Mouse (Mus musculus) liver, embryonic 11.5 days (tissue): Measurements from ENCODE around the gene Rab31. TPM values are rescaled to one million over a fixed set of nuclear protein-coding genes. Genes with fewer than 3 reads are reported as not detected.

ENCODE experiments used
- ATAC-seq: fragments of 200-750 bp; cut with Nextera tagmentation; replicated peaks from 2 replicates; pipeline ENCODE4 v1.8.0; 2017; ENCODE audit warnings: moderate number of reproducible peaks, mild to moderate bottlenecking, moderate TSS enrichment, moderate library complexity; ENCODE audit not compliant: low FRiP score
- DNase-seq: peaks from one replicate; pipeline ENCODE4 v3.0.0-alpha.2; 2017; ENCODE audit warnings: low spot score
- H3K27ac ChIP-seq: fragments of 300-500 bp; sonication (generic); 2 replicates; pipeline ENCODE4 v1.5.1; 2014; ENCODE audit warnings: mild to moderate bottlenecking, low read depth, low read length, control low read depth
- H3K27me3 ChIP-seq: fragments of 300-500 bp; sonication (generic); replicated peaks from 2 replicates; pipeline ENCODE4 v1.6.1; 2014; ENCODE audit warnings: low read length, mixed read lengths; ENCODE audit not compliant: control insufficient read depth, insufficient read depth
- H3K36me3 ChIP-seq: fragments of 300-500 bp; sonication (generic); 2 replicates; pipeline ENCODE4 v1.6.1; 2014; ENCODE audit warnings: mild to moderate bottlenecking, low read length, moderate library complexity, mixed read lengths; ENCODE audit not compliant: control insufficient read depth, insufficient read depth
- H3K4me1 ChIP-seq: fragments of 300-500 bp; sonication (generic); replicated peaks from 2 replicates; pipeline ENCODE4 v1.6.1; 2014; ENCODE audit warnings: low read length, mixed read lengths; ENCODE audit not compliant: control insufficient read depth, insufficient read depth
- H3K4me2 ChIP-seq: fragments of 300-500 bp; sonication (generic); 2 replicates; pipeline ENCODE4 v1.6.1; 2014; ENCODE audit warnings: mild to moderate bottlenecking, control low read depth, moderate library complexity
- H3K4me3 ChIP-seq: fragments of 300-500 bp; sonication (generic); 2 replicates; pipeline ENCODE4 v1.5.1; 2014; ENCODE audit warnings: low read depth, low read length, control low read depth
- H3K9ac ChIP-seq: fragments of 300-500 bp; sonication (generic); 2 replicates; pipeline ENCODE4 v1.6.1; 2014; ENCODE audit warnings: low read depth, low read length, control low read depth
- H3K9me3 ChIP-seq: fragments of 300-500 bp; sonication (generic); 2 replicates; pipeline ENCODE4 v1.6.1; 2016; ENCODE audit warnings: low read length, inconsistent platforms, mixed read lengths; ENCODE audit not compliant: control insufficient read depth
- WGBS: fragments of 180-500 bp; shearing (Covaris S2); extraction: QIAGEN DNeasy Blood & Tissue Kit; methylation state at CpG from one replicate; pipeline ENCODE4 v1.1.7; 2014; 5-methylcytosine and 5-hydroxymethylcytosine counted together
- polyA plus RNA-seq: library from polyadenylated mRNA; unstranded; fragments of >200 nt; fragmentation: Nextera tagmentation; extraction: Ambion mirVana; gene quantifications from 2 replicates; pipeline ENCODE4 v1.2.1, GENCODE M21; 2014

Rab31 gene
- polyA plus RNA-seq, 1 experiment from 2014 or later: 16.3 TPM

GRCm38 (mm10) chr17:65679806-65680446, 92.6 kb downstream of the Rab31 start:
- no peak overlapping the region for H3K27ac ChIP-seq
- H3K9ac ChIP-seq: no peak overlapping the region
- H3K4me2 ChIP-seq: no peak overlapping the region
- ATAC-seq (no peak), DNase-seq (no peak)
- 69% methylated on average over 14 of the region's 14 CpGs for WGBS
- H3K4me3 ChIP-seq: no peak overlapping the region
- no peaks in the 10 kb centered on the region for H3K9me3 ChIP-seq
- no peaks in the 10 kb centered on the region for H3K36me3 ChIP-seq
- H3K27me3 ChIP-seq: no peaks in the 10 kb centered on the region
- H3K4me1 ChIP-seq: peaks cover 3% of the 10 kb centered on the region

- WGBS: 59% methylated on average over 1 of the region's 1 CpGs
- no peaks in the 10 kb centered on the region for H3K27me3 ChIP-seq
- peaks cover 7% of the 10 kb centered on the region for H3K4me1 ChIP-seq
- H3K36me3 ChIP-seq: no peaks in the 10 kb centered on the region
- no peak overlapping the region for H3K9ac ChIP-seq
- H3K27ac ChIP-seq: no peak overlapping the region
- ATAC-seq: no peak
- no peak overlapping the region for H3K4me3 ChIP-seq
- no peaks in the 10 kb centered on the region for H3K9me3 ChIP-seq
- H3K4me2 ChIP-seq: no peak overlapping the region
- DNase-seq: no peak
Observed at GRCm38 (mm10) chr17:65677742-65678141, 94.8 kb downstream of the Rab31 start.

GRCm38 (mm10) chr17:65676536-65676935, 96.0 kb downstream of the Rab31 start:
- Histone ChIP-seq H3K9me3 (no peaks in the 10 kb centered on the region), H3K36me3 (no peaks in the 10 kb centered on the region), H3K4me2 (no peak overlapping the region), H3K27ac (no peak overlapping the region), H3K4me3 (no peak overlapping the region), H3K9ac (no peak overlapping the region), H3K4me1 (peaks cover 7% of the 10 kb centered on the region), H3K27me3 (no peaks in the 10 kb centered on the region)
- no peak for DNase-seq
- no peak for ATAC-seq
- WGBS: 89% methylated on average over 8 of the region's 8 CpGs

GRCm38 (mm10) chr17:65675985-65676384, 96.6 kb downstream of the Rab31 start:
- Histone ChIP-seq H3K9ac (no peak overlapping the region), H3K36me3 (no peaks in the 10 kb centered on the region), H3K27ac (no peak overlapping the region), H3K4me3 (no peak overlapping the region), H3K4me1 (peaks cover 7% of the 10 kb centered on the region), H3K9me3 (no peaks in the 10 kb centered on the region), H3K4me2 (no peak overlapping the region), H3K27me3 (no peaks in the 10 kb centered on the region)
- no peak for DNase-seq
- WGBS: 79% methylated on average over 3 of the region's 3 CpGs
- ATAC-seq: no peak

- Histone ChIP-seq H3K9me3 (no peaks in the 10 kb centered on the region), H3K4me2 (no peak overlapping the region; the same call in 1 of the 2 replicates), H3K27ac (no peak overlapping the region), H3K36me3 (no peaks in the 10 kb centered on the region), H3K4me3 (no peak overlapping the region), H3K27me3 (no peaks in the 10 kb centered on the region), H3K9ac (no peak overlapping the region), H3K4me1 (peaks cover 7% of the 10 kb centered on the region)
- ATAC-seq: no peak
- DNase-seq: no peak
- WGBS: 0% methylated on average over 1 of the region's 1 CpGs
Observed at GRCm38 (mm10) chr17:65674710-65675171, 97.8 kb downstream of the Rab31 start.

GRCm38 (mm10) chr17:65672926-65673325, 99.6 kb downstream of the Rab31 start:
- H3K4me1 ChIP-seq: peaks cover 7% of the 10 kb centered on the region
- H3K9ac ChIP-seq: no peak overlapping the region
- no peaks in the 10 kb centered on the region for H3K9me3 ChIP-seq
- no peak overlapping the region for H3K4me3 ChIP-seq
- no peak for ATAC-seq
- no peaks in the 10 kb centered on the region for H3K27me3 ChIP-seq
- H3K27ac ChIP-seq: no peak overlapping the region
- no peak overlapping the region for H3K4me2 ChIP-seq
- no peaks in the 10 kb centered on the region for H3K36me3 ChIP-seq
- DNase-seq: no peak
- WGBS: 86% methylated on average over 7 of the region's 7 CpGs

- H3K9me3 ChIP-seq: no peaks in the 10 kb centered on the region
- DNase-seq (no peak), ATAC-seq (no peak)
- no peak overlapping the region for H3K27ac ChIP-seq
- no peaks in the 10 kb centered on the region; the same call in 1 of the 2 replicates for H3K4me1 ChIP-seq
- H3K4me3 ChIP-seq: no peak overlapping the region
- WGBS: 86% methylated on average over 4 of the region's 4 CpGs
- H3K9ac ChIP-seq: no peak overlapping the region
- H3K27me3 ChIP-seq: no peaks in the 10 kb centered on the region
- no peaks in the 10 kb centered on the region for H3K36me3 ChIP-seq
- no peak overlapping the region for H3K4me2 ChIP-seq
Observed at GRCm38 (mm10) chr17:65669061-65669460, 103.5 kb downstream of the Rab31 start.

GRCm38 (mm10) chr17:65667792-65668191, 104.8 kb downstream of the Rab31 start:
- Histone ChIP-seq H3K27me3 (no peaks in the 10 kb centered on the region), H3K27ac (no peak overlapping the region), H3K4me2 (no peak overlapping the region), H3K9ac (no peak overlapping the region), H3K4me1 (peaks cover 5% of the 10 kb centered on the region; the same call in 1 of the 2 replicates), H3K4me3 (no peak overlapping the region), H3K36me3 (no peaks in the 10 kb centered on the region), H3K9me3 (no peaks in the 10 kb centered on the region)
- ATAC-seq: no peak
- no peak for DNase-seq
- 80% methylated on average over 14 of the region's 14 CpGs for WGBS
